Mouse (Mus musculus): ENCODE data around the gene Cacna1e. TPM values are rescaled to one million over a fixed set of nuclear protein-coding genes. Genes with fewer than 3 reads are reported as not detected.

Cacna1e gene
- polyA plus RNA-seq, 1 experiment from 2014 or later: 1.7 TPM

- DNase-seq (ENCODE audit: low spot score, missing footprints) (no peak), ATAC-seq (ENCODE audit: low FRiP score) (no peak)
- WGBS: 75% methylated on average over 28 of the region's 31 CpGs
- Histone ChIP-seq H3K27ac (ENCODE audit: low read depth, low read length) (no peak overlapping the region), H3K4me1 (ENCODE audit: control insufficient read depth, insufficient read depth, low read length) (no peaks in the 10 kb centered on the region), H3K36me3 (ENCODE audit: control insufficient read depth, insufficient read depth, low read length) (no peaks in the 10 kb centered on the region), H3K9ac (ENCODE audit: low read length) (no peak overlapping the region), H3K4me3 (ENCODE audit: low read depth, low read length) (no peak overlapping the region), H3K9me3 (ENCODE audit: control insufficient read depth, low read length) (no peaks in the 10 kb centered on the region), H3K4me2 (no peak overlapping the region), H3K27me3 (ENCODE audit: control insufficient read depth, insufficient read depth, low read length) (no peaks in the 10 kb centered on the region)
Observed at GRCm38 (mm10) chr1:154799257-154799656, 85.0 kb downstream of the Cacna1e start.

GRCm38 (mm10) chr1:154798771-154799170, 85.5 kb downstream of the Cacna1e start:
- Histone ChIP-seq H3K27ac (ENCODE audit: low read depth, low read length) (no peak overlapping the region), H3K4me3 (ENCODE audit: low read depth, low read length) (no peak overlapping the region), H3K4me2 (no peak overlapping the region), H3K4me1 (ENCODE audit: control insufficient read depth, insufficient read depth, low read length) (no peaks in the 10 kb centered on the region), H3K27me3 (ENCODE audit: control insufficient read depth, insufficient read depth, low read length) (no peaks in the 10 kb centered on the region), H3K9me3 (ENCODE audit: control insufficient read depth, low read length) (no peaks in the 10 kb centered on the region), H3K36me3 (ENCODE audit: control insufficient read depth, insufficient read depth, low read length) (no peaks in the 10 kb centered on the region), H3K9ac (ENCODE audit: low read length) (no peak overlapping the region)
- 76% methylated on average over 2 of the region's 2 CpGs for WGBS
- DNase-seq (ENCODE audit: low spot score, missing footprints) (peak; percentile 31), ATAC-seq (ENCODE audit: low FRiP score) (no peak)

- Histone ChIP-seq H3K4me1 (ENCODE audit: control insufficient read depth, insufficient read depth, low read length) (no peaks in the 10 kb centered on the region), H3K27me3 (ENCODE audit: control insufficient read depth, insufficient read depth, low read length) (no peaks in the 10 kb centered on the region), H3K9ac (ENCODE audit: low read length) (no peak overlapping the region), H3K27ac (ENCODE audit: low read depth, low read length) (no peak overlapping the region), H3K4me2 (no peak overlapping the region), H3K4me3 (ENCODE audit: low read depth, low read length) (no peak overlapping the region), H3K36me3 (ENCODE audit: control insufficient read depth, insufficient read depth, low read length) (no peaks in the 10 kb centered on the region), H3K9me3 (ENCODE audit: control insufficient read depth, low read length) (no peaks in the 10 kb centered on the region)
- ATAC-seq (ENCODE audit: low FRiP score) (no peak), DNase-seq (ENCODE audit: low spot score, missing footprints) (peak; percentile 90)
- 57% methylated on average over 2 of the region's 2 CpGs for WGBS
Observed at GRCm38 (mm10) chr1:154796685-154797084, 87.6 kb downstream of the Cacna1e start.

- 95% methylated on average over 8 of the region's 8 CpGs for WGBS
- Histone ChIP-seq H3K9me3 (ENCODE audit: control insufficient read depth, low read length) (no peaks in the 10 kb centered on the region), H3K27me3 (ENCODE audit: control insufficient read depth, insufficient read depth, low read length) (no peaks in the 10 kb centered on the region), H3K4me2 (no peak overlapping the region), H3K4me1 (ENCODE audit: control insufficient read depth, insufficient read depth, low read length) (no peaks in the 10 kb centered on the region), H3K9ac (ENCODE audit: low read length) (no peak overlapping the region), H3K4me3 (ENCODE audit: low read depth, low read length) (no peak overlapping the region), H3K36me3 (ENCODE audit: control insufficient read depth, insufficient read depth, low read length) (no peaks in the 10 kb centered on the region), H3K27ac (ENCODE audit: low read depth, low read length) (no peak overlapping the region)
- ATAC-seq (ENCODE audit: low FRiP score) (no peak), DNase-seq (ENCODE audit: low spot score, missing footprints) (peak; percentile 10)
Observed at GRCm38 (mm10) chr1:154794518-154794951, 89.8 kb downstream of the Cacna1e start.

- no peaks in the 10 kb centered on the region for H3K27me3 ChIP-seq (ENCODE audit: control insufficient read depth, insufficient read depth, low read length)
- H3K36me3 ChIP-seq (ENCODE audit: control insufficient read depth, insufficient read depth, low read length): no peaks in the 10 kb centered on the region
- DNase-seq (ENCODE audit: low spot score, missing footprints) (peak; percentile 53), ATAC-seq (ENCODE audit: low FRiP score) (no peak)
- no peak overlapping the region for H3K9ac ChIP-seq (ENCODE audit: low read length)
- no peak overlapping the region for H3K4me3 ChIP-seq (ENCODE audit: low read depth, low read length)
- H3K27ac ChIP-seq (ENCODE audit: low read depth, low read length): no peak overlapping the region
- 76% methylated on average over 13 of the region's 13 CpGs for WGBS
- H3K4me2 ChIP-seq: no peak overlapping the region
- H3K4me1 ChIP-seq (ENCODE audit: control insufficient read depth, insufficient read depth, low read length): no peaks in the 10 kb centered on the region
- no peaks in the 10 kb centered on the region for H3K9me3 ChIP-seq (ENCODE audit: control insufficient read depth, low read length)
Observed at GRCm38 (mm10) chr1:154791544-154792174, 92.6 kb downstream of the Cacna1e start.

- Histone ChIP-seq H3K36me3 (ENCODE audit: control insufficient read depth, insufficient read depth, low read length) (no peaks in the 10 kb centered on the region), H3K4me2 (no peak overlapping the region), H3K9ac (ENCODE audit: low read length) (no peak overlapping the region), H3K4me3 (ENCODE audit: low read depth, low read length) (no peak overlapping the region), H3K27ac (ENCODE audit: low read depth, low read length) (no peak overlapping the region), H3K27me3 (ENCODE audit: control insufficient read depth, insufficient read depth, low read length) (peaks cover 2% of the 10 kb centered on the region), H3K9me3 (ENCODE audit: control insufficient read depth, low read length) (no peaks in the 10 kb centered on the region), H3K4me1 (ENCODE audit: control insufficient read depth, insufficient read depth, low read length) (no peaks in the 10 kb centered on the region)
- DNase-seq (ENCODE audit: low spot score, missing footprints): no peak
- 81% methylated on average over 4 of the region's 4 CpGs for WGBS
- no peak for ATAC-seq (ENCODE audit: low FRiP score)
Observed at GRCm38 (mm10) chr1:154788491-154788890, 95.8 kb downstream of the Cacna1e start.

GRCm38 (mm10) chr1:154788069-154788468, 96.2 kb downstream of the Cacna1e start:
- 12% methylated on average over 5 of the region's 5 CpGs for WGBS
- no peak overlapping the region for H3K27ac ChIP-seq (ENCODE audit: low read depth, low read length)
- 0 out of 2 replicates have a peak, but pooled peaks have one; percentile 49 for ATAC-seq (ENCODE audit: low FRiP score)

GRCm38 (mm10) chr1:154787418-154787817, 96.9 kb downstream of the Cacna1e start:
- Histone ChIP-seq H3K9ac (ENCODE audit: low read length) (no peak overlapping the region), H3K27ac (ENCODE audit: low read depth, low read length) (no peak overlapping the region), H3K9me3 (ENCODE audit: control insufficient read depth, low read length) (no peaks in the 10 kb centered on the region), H3K36me3 (ENCODE audit: control insufficient read depth, insufficient read depth, low read length) (no peaks in the 10 kb centered on the region), H3K27me3 (ENCODE audit: control insufficient read depth, insufficient read depth, low read length) (peaks cover 2% of the 10 kb centered on the region), H3K4me3 (ENCODE audit: low read depth, low read length) (no peak overlapping the region), H3K4me2 (no peak overlapping the region), H3K4me1 (ENCODE audit: control insufficient read depth, insufficient read depth, low read length) (no peaks in the 10 kb centered on the region)
- ATAC-seq (ENCODE audit: low FRiP score): no peak
- DNase-seq (ENCODE audit: low spot score, missing footprints): peak; percentile 80
- 63% methylated on average over 5 of the region's 5 CpGs for WGBS

More at GRCm38 (mm10) chr1:154788069-154788468, 96.2 kb downstream of the Cacna1e start:
- no peaks in the 10 kb centered on the region for H3K36me3 ChIP-seq (ENCODE audit: control insufficient read depth, insufficient read depth, low read length)
- no peak overlapping the region for H3K4me3 ChIP-seq (ENCODE audit: low read depth, low read length)
- no peaks in the 10 kb centered on the region for H3K4me1 ChIP-seq (ENCODE audit: control insufficient read depth, insufficient read depth, low read length)
- H3K9me3 ChIP-seq (ENCODE audit: control insufficient read depth, low read length): no peaks in the 10 kb centered on the region
- H3K27me3 ChIP-seq (ENCODE audit: control insufficient read depth, insufficient read depth, low read length): peaks cover 2% of the 10 kb centered on the region
- H3K9ac ChIP-seq (ENCODE audit: low read length): no peak overlapping the region
- peak; percentile 99 for DNase-seq (ENCODE audit: low spot score, missing footprints)
- no peak overlapping the region for H3K4me2 ChIP-seq

GRCm38 (mm10) chr1:154786243-154786669, 98.0 kb downstream of the Cacna1e start:
- WGBS: 2% methylated on average over 4 of the region's 4 CpGs
- Histone ChIP-seq H3K36me3 (ENCODE audit: control insufficient read depth, insufficient read depth, low read length) (no peaks in the 10 kb centered on the region), H3K4me1 (ENCODE audit: control insufficient read depth, insufficient read depth, low read length) (no peaks in the 10 kb centered on the region), H3K27ac (ENCODE audit: low read depth, low read length) (no peak overlapping the region), H3K9me3 (ENCODE audit: control insufficient read depth, low read length) (no peaks in the 10 kb centered on the region), H3K4me2 (no peak overlapping the region), H3K4me3 (ENCODE audit: low read depth, low read length) (no peak overlapping the region), H3K9ac (ENCODE audit: low read length) (no peak overlapping the region), H3K27me3 (ENCODE audit: control insufficient read depth, insufficient read depth, low read length) (peaks cover 2% of the 10 kb centered on the region)
- peak; percentile 67 for ATAC-seq (ENCODE audit: low FRiP score)
- DNase-seq (ENCODE audit: low spot score, missing footprints): peak; percentile 98
